Mouse (Mus musculus) midbrain, embryonic 13.5 days (tissue): ENCODE data around the gene Spata48. TPM values are rescaled to one million over a fixed set of nuclear protein-coding genes. Genes with fewer than 3 reads are reported as not detected.
A peak's percentile ranks its signal among the peaks of the same experiment; 100 is the strongest.

Experiments used
- ATAC-seq: fragments of 200-750 bp; cut with Nextera tagmentation; 2 replicates; pipeline ENCODE4 v1.8.0; 2017; ENCODE audit warnings: mild to moderate bottlenecking, moderate TSS enrichment, moderate library complexity
- H3K27ac ChIP-seq: fragments of 300-500 bp; sonication (generic); 2 replicates; pipeline ENCODE4 v1.5.1; 2015; ENCODE audit warnings: inconsistent platforms, mild to moderate bottlenecking, moderate library complexity
- H3K27me3 ChIP-seq: fragments of 300-500 bp; sonication (generic); 2 replicates; pipeline ENCODE4 v1.6.1; 2015; ENCODE audit warnings: mild to moderate bottlenecking, inconsistent platforms
- H3K36me3 ChIP-seq: fragments of 300-500 bp; sonication (generic); 2 replicates; pipeline ENCODE4 v1.6.1; 2015; ENCODE audit warnings: mild to moderate bottlenecking, inconsistent platforms
- H3K4me1 ChIP-seq: fragments of 300-500 bp; sonication (generic); replicated peaks from 2 replicates; pipeline ENCODE4 v1.6.1; 2015; ENCODE audit warnings: inconsistent platforms
- H3K4me2 ChIP-seq: fragments of 300-500 bp; sonication (generic); replicated peaks from 2 replicates; pipeline ENCODE4 v1.6.1; 2015; ENCODE audit warnings: moderate library complexity, mild to moderate bottlenecking, inconsistent platforms
- H3K4me3 ChIP-seq: fragments of 300-500 bp; sonication (generic); replicated peaks from 2 replicates; pipeline ENCODE4 v1.5.1; 2015; ENCODE audit warnings: mild to moderate bottlenecking, inconsistent platforms
- H3K9ac ChIP-seq: fragments of 300-500 bp; sonication (generic); replicated peaks from 2 replicates; pipeline ENCODE4 v1.6.1; 2015; ENCODE audit warnings: mild to moderate bottlenecking, inconsistent platforms
- H3K9me3 ChIP-seq: fragments of 300-500 bp; sonication (generic); 2 replicates; pipeline ENCODE4 v1.6.1; 2016; ENCODE audit warnings: mild to moderate bottlenecking, inconsistent platforms
- WGBS: fragments of 180-500 bp; shearing (Covaris S2); methylation state at CpG from one replicate; pipeline ENCODE4 v1.1.7; 2015; 5-methylcytosine and 5-hydroxymethylcytosine counted together
- polyA plus RNA-seq: library from polyadenylated mRNA; unstranded; fragments of >200 nt; fragmentation: Nextera tagmentation; extraction: Ambion mirVana; gene quantifications from 2 replicates; pipeline ENCODE4 v1.2.1, GENCODE M21; 2015

Spata48 gene
- 0.55 and 1.9 TPM in 2 replicates for polyA plus RNA-seq

DNA sequence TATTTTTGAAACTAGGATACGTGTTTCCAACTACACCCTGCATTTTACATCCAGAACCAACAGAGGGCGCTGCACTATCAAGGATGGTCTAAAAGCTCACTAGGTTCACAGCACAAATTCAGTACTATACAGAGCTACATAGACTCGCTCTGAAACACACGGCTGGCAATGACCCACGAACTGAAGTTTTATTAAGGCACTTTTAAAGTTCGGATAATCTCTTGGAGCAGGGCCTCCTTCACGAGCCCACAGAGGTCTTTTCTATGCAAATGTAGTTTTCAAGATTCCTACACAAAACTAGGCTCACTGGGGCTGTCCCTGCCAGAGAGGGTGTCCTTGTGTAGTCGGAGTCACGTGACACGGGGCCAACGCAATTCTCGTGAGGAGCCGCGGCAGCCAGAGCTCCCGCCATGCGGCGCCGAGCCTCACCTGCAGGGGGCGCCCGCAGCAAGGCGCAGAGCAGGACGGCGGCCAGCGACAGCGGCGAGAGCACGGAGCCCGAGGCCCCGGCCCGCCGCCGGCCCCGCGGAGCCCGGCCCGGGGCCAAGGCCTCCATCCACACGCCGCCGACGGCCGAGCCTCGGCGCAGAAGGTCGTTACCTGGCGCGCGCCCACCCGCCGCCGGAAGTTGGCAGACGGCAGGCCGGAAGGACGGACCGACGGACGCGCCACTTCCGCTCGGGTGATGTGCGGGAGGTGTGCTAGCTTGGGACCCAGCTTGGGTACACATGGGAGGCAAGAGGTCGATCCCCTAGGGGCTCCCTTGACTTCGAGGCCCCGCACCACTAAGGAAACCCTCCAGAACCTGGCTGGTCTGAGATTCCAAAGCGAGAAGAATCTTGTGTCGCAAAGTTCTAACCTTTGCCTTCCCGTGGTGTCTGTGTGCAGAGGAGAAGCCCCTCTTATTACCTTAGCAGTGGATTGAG is at the start of gene Spata48, which contains the start of gene Zpbp:
TSS of gene Spata48 (plus strand) at position 460 of the 926 bp plus-strand sequence.
TSS of gene Zpbp (minus strand) at position 774 of the 926 bp plus-strand sequence.
- Histone ChIP-seq H3K4me2 (peak within 1 kb of the TSS; percentile 67), H3K36me3 (no peaks in the 10 kb centered on the region), H3K9ac (peak within 1 kb of the TSS; percentile 72), H3K4me1 (0 out of 2 replicates have a peak, but pooled peaks cover 3% of the 10 kb centered on the region), H3K27ac (peak within 1 kb of the TSS; percentile 84), H3K9me3 (no peaks in the 10 kb centered on the region), H3K4me3 (peak within 1 kb of the TSS; percentile 63), H3K27me3 (peaks cover 3% of the 10 kb centered on the region)
- ATAC-seq, result peak; percentile 95
- WGBS, result 3% methylated on average over 57 of the region's 66 CpGs

DNA sequence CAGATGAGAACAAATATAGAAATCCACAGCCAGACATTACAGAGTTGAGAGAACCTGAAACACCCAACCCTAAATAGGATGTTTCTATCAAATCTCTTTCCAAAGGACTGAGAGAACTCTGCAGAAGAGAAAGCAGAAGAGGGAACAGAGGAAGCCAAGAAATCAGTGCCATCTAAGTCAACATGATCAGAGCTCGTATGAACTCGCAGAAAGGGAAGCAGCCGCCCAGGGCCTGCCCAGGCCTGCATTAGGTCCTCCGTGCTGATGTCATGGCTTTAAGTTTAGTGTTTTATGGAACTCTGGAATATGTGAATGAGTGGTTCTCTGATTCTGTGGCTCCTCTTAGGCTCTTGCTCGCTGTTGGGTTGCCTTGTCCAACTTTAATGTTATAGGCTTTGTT is 47.7 kb upstream of the Spata48 start:
- no peak overlapping the region for H3K4me3 ChIP-seq
- ATAC-seq, result no peak
- H3K9me3 ChIP-seq, result no peaks in the 10 kb centered on the region
- no peaks in the 10 kb centered on the region for H3K36me3 ChIP-seq
- no peak overlapping the region for H3K4me2 ChIP-seq
- 88% methylated on average over 5 of the region's 5 CpGs for WGBS
- H3K27ac ChIP-seq, result no peak overlapping the region
- H3K4me1 ChIP-seq, result no peaks in the 10 kb centered on the region
- no peak overlapping the region for H3K9ac ChIP-seq
- no peaks in the 10 kb centered on the region for H3K27me3 ChIP-seq

DNA sequence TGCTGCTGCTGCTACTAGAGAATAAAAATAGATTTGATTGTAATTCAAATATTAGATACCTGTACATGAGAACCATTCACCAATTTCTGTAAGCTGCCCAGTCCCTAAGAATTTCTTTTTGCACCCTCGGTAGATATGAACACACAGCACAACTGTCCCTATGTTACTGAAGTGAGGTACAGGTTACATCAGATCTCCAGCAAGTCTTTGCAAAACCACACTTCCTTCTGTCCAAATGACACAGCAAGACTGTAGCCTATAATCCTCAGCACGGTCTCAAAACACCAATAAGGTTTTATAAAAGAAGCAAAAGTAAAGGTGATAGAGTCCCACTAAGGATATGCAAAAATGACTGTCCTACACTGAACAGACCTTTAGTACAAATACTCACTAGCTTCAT is 44.5 kb upstream of the Spata48 start:
- Histone ChIP-seq H3K27ac (no peak overlapping the region), H3K4me1 (no peaks in the 10 kb centered on the region), H3K4me2 (no peak overlapping the region), H3K4me3 (no peak overlapping the region), H3K36me3 (no peaks in the 10 kb centered on the region), H3K9ac (no peak overlapping the region), H3K27me3 (no peaks in the 10 kb centered on the region), H3K9me3 (no peaks in the 10 kb centered on the region)
- no peak for ATAC-seq
- WGBS, result 82% methylated on average over 2 of the region's 2 CpGs

DNA sequence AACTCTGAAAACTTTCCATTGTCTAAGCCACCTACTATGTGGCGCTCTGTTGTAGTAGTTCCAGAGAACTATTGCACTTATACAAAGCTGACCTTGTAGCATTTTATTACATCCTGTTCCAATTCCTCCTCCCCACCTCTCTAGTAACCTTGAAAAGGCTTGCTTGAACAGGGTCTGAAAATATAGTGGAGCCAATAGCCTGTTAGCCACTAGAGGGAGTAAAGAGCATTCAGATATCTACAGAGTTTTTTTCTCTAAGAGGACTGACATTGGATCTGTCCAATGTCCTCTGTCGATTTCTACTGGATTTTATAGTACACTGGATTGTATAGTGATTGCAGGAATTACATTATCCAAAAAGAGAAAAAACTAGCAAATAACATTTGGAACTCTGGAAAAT is 6.9 kb upstream of the Spata48 start:
- no peaks in the 10 kb centered on the region; the same call in 1 of the 2 replicates for H3K27me3 ChIP-seq
- WGBS, result 29% methylated on average over 2 of the region's 2 CpGs
- H3K9me3 ChIP-seq, result no peaks in the 10 kb centered on the region
- no peak overlapping the region for H3K27ac ChIP-seq
- H3K4me3 ChIP-seq, result no peak overlapping the region
- no peaks in the 10 kb centered on the region for H3K4me1 ChIP-seq
- no peak for ATAC-seq
- H3K36me3 ChIP-seq, result no peaks in the 10 kb centered on the region
- H3K9ac ChIP-seq, result no peak overlapping the region
- H3K4me2 ChIP-seq, result no peak overlapping the region

DNA sequence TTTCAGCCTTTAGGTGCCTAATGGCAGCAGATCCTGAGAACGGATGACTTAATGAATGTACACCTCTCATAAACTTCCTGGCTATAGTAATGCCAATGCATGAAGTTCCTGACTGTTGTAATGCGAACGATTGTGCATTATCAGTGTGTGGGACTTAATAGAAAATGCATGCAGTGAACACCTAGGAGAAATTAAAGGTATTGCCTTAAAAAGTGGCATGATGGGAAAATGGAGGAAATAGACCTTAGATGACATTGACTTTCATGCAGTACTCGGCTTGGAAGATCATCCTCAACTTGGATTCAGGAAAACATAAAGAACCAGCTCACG is 632 bp downstream of the Spata48 start:
- WGBS, result 86% methylated on average over 5 of the region's 5 CpGs
- Histone ChIP-seq H3K9ac (peak overlapping the region; percentile 72), H3K4me1 (0 out of 2 replicates have a peak, but pooled peaks cover 3% of the 10 kb centered on the region), H3K4me3 (peak overlapping the region; percentile 63), H3K9me3 (no peaks in the 10 kb centered on the region), H3K36me3 (no peaks in the 10 kb centered on the region), H3K4me2 (peak overlapping the region; percentile 67), H3K27me3 (peaks cover 9% of the 10 kb centered on the region), H3K27ac (0 out of 2 replicates have a peak overlapping the region, but pooled peaks have one; percentile 84)
- no peak for ATAC-seq

DNA sequence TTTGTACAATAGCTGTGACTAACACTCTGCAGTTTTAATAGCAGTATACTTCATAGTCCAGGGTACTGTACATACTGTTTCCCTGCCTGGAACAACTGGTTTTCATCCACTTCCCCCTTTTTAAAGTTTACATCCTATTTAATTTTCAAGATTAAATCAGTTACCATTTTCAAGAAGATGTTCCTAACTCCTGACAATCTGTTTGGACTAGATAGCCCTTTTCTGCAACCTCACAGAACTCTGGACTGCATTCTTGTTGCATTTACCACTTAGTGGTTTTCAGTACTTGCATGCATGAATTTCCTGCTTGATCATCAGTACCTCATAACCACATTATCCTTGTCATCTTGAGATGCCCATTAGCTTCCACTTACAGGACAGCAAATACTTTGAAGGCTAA is 7.0 kb downstream of the Spata48 start:
- no peaks in the 10 kb centered on the region for H3K9me3 ChIP-seq
- no peak overlapping the region for H3K27ac ChIP-seq
- H3K9ac ChIP-seq, result no peak overlapping the region
- no peak overlapping the region for H3K4me2 ChIP-seq
- no peaks in the 10 kb centered on the region for H3K36me3 ChIP-seq
- no peaks in the 10 kb centered on the region for H3K4me1 ChIP-seq
- H3K4me3 ChIP-seq, result no peak overlapping the region
- ATAC-seq, result no peak
- peaks cover 10% of the 10 kb centered on the region for H3K27me3 ChIP-seq

DNA sequence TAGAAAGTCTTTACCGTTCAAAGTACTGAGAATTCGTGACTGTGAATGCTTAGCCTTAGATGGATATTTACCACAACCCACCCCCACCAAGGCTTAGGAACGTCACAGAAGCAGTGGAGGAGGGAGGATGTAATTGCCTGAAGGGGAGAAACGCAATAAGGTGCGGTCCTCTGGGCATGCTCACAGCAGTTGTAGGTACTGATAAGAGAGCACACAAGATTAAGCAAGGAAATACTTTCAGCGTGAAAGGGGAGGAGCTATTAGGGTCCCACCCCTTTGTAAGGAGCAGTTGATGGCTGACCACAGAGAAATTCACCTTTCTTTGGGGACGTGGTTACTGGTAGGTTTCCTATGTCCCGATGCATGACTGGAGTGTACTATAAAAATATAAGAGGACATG is 22.5 kb downstream of the Spata48 start:
- ATAC-seq, result no peak
- Histone ChIP-seq H3K27ac (no peak overlapping the region), H3K9me3 (no peaks in the 10 kb centered on the region), H3K9ac (no peak overlapping the region), H3K4me3 (no peak overlapping the region), H3K27me3 (no peaks in the 10 kb centered on the region), H3K4me2 (no peak overlapping the region), H3K4me1 (no peaks in the 10 kb centered on the region), H3K36me3 (no peaks in the 10 kb centered on the region)
- WGBS, result 60% methylated on average over 8 of the region's 8 CpGs

DNA sequence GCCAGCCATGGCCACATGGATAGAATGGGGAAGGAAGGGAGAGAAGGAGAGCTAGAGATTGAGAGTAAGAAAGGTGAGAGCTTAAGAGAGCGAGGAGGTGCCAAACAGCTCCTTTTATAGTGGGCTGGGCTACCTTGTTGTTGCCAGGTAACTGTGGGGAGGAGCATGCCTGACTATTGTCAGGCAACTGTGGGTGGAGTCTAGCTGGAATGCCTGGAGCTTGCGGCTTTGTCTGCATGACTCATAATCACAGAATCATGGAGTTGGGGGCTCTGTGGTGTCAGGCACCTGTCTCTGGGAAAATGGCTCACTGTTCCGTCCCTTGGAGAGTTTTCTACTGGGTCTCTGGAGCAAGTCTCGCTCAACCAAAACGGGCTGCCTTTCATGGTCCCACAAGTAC is 30.1 kb downstream of the Spata48 start:
- Histone ChIP-seq H3K4me2 (no peak overlapping the region), H3K9me3 (no peaks in the 10 kb centered on the region), H3K4me3 (no peak overlapping the region), H3K9ac (no peak overlapping the region), H3K27ac (no peak overlapping the region), H3K27me3 (no peaks in the 10 kb centered on the region), H3K36me3 (no peaks in the 10 kb centered on the region), H3K4me1 (no peaks in the 10 kb centered on the region)
- WGBS, result 63% methylated on average over 5 of the region's 5 CpGs
- ATAC-seq, result no peak

DNA sequence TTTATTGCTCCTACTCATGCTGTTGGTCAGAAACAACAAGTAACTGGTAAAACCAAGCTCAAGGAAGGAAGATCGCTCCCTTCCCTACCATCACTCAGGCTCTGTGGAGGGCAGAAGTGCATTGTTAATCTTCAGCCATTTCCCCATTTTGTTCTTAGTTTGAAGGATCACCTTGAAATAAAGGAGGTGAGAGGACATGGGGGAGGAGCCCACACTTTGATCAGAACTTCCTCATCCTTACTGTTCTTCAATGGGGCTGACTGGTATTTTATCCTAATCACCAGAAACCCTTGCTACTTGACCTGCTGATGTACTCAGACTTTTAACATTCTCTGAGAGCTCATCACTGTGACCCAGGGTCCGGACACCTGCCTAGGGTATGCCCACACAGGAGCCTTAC is 33.8 kb downstream of the Spata48 start:
- Histone ChIP-seq H3K9me3 (no peaks in the 10 kb centered on the region), H3K36me3 (no peaks in the 10 kb centered on the region), H3K9ac (no peak overlapping the region), H3K4me2 (no peak overlapping the region), H3K27me3 (no peaks in the 10 kb centered on the region), H3K4me1 (no peaks in the 10 kb centered on the region), H3K27ac (no peak overlapping the region), H3K4me3 (no peak overlapping the region)
- no peak for ATAC-seq
- WGBS, result 93% methylated on average over 2 of the region's 2 CpGs

DNA sequence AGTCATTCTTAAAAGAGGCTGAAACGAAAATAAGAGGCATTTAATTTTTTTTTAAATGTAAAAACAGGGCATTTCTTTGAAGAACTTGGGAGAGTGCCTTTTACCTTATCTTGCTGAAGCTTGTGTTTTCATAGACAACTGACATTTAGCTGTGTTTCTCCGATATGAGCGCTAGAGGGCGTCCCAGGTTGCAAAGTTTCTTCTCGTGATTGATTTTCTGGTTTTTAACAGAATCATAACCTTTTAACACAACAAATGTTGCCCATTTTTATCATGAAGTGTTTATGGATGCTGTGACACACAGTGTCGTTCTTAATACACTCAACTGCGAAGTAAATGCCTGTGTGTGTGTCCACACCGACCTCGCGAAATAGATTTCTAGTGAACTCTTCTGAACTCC is 38.0 kb downstream of the Spata48 start:
- no peak overlapping the region for H3K27ac ChIP-seq
- H3K4me3 ChIP-seq, result no peak overlapping the region
- H3K4me1 ChIP-seq, result no peaks in the 10 kb centered on the region
- no peaks in the 10 kb centered on the region for H3K27me3 ChIP-seq
- no peaks in the 10 kb centered on the region for H3K9me3 ChIP-seq
- WGBS, result 26% methylated on average over 10 of the region's 10 CpGs
- H3K36me3 ChIP-seq, result no peaks in the 10 kb centered on the region
- no peak overlapping the region for H3K4me2 ChIP-seq
- ATAC-seq, result no peak
- H3K9ac ChIP-seq, result no peak overlapping the region

DNA sequence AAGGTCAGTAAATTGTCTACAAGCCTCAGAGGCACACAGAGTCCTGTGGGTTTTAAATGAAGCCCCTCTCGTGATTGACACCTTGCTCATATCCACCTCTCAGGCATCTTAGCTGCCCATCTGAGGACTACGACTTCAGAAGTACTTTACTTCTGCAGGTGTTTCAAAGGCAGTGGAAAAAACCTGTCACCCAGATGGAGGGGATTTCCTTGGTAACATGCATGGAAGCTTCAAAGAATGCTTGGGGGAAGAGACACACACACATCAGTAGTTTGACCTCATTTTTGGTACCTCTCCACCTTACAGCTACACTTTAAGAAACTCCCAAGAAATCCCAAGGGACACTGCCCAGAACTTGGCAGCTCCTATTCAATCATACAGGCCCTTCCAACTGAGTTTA is 44.3 kb downstream of the Spata48 start:
- no peaks in the 10 kb centered on the region for H3K9me3 ChIP-seq
- ATAC-seq, result no peak
- no peak overlapping the region for H3K4me2 ChIP-seq
- H3K4me3 ChIP-seq, result no peak overlapping the region
- no peaks in the 10 kb centered on the region for H3K36me3 ChIP-seq
- no peaks in the 10 kb centered on the region for H3K4me1 ChIP-seq
- no peak overlapping the region for H3K9ac ChIP-seq
- no peak overlapping the region for H3K27ac ChIP-seq
- 76% methylated on average over 2 of the region's 2 CpGs for WGBS
- H3K27me3 ChIP-seq, result no peaks in the 10 kb centered on the region

DNA sequence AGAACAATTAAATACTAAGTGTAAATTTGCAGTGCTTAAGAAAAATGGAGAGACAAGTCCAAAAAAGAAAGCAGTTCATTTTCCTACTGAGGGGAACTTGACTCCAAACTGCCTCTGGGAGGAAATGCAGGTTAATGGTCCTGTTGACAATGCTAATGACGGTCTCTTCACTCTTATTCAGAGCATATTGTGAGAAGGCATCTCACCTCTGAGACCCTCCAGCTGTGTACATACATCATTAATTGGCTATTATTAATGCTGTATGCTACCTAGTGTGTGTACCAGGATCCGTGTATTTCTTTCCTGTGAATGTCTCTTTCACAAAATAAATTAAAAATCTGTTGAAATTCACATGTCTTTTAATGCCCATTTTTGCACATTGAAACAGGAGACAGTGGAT is 47.5 kb downstream of the Spata48 start:
- Histone ChIP-seq H3K4me3 (no peak overlapping the region), H3K27ac (no peak overlapping the region), H3K9me3 (no peaks in the 10 kb centered on the region), H3K27me3 (no peaks in the 10 kb centered on the region), H3K4me1 (no peaks in the 10 kb centered on the region), H3K4me2 (no peak overlapping the region), H3K9ac (no peak overlapping the region), H3K36me3 (no peaks in the 10 kb centered on the region)
- ATAC-seq, result no peak
- 70% methylated on average over 2 of the region's 2 CpGs for WGBS

DNA sequence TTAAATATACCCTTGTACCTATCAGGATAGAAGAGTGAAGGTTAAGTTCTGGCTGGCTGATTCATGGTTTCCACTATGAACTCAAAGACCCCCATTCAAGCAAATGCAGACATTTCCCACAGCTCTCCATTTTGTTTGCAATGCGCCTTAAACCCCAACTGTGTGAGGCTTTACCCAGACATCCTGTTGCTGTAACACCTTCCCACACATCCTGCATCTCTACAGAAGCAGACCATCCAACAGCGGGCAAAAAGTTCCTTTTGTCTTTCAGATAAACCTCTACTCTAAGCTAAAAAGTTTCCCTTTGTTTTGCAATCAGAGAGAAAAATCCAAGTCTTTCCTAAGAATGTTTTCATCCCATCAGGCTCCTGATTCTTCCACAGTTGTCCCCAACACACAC is 50.2 kb downstream of the Spata48 start:
- Histone ChIP-seq H3K9me3 (no peaks in the 10 kb centered on the region), H3K27ac (no peak overlapping the region), H3K9ac (no peak overlapping the region), H3K4me2 (no peak overlapping the region), H3K36me3 (no peaks in the 10 kb centered on the region), H3K4me1 (no peaks in the 10 kb centered on the region), H3K4me3 (no peak overlapping the region), H3K27me3 (no peaks in the 10 kb centered on the region)
- no peak for ATAC-seq
- WGBS, result 47% methylated on average over 2 of the region's 2 CpGs
